Mouse (Mus musculus): Measurements from ENCODE around the gene Sept10. TPM values are rescaled to one million over a fixed set of nuclear protein-coding genes. Genes with fewer than 3 reads are reported as not detected.

Gene Sept10
- total and polyA plus RNA-seq, 2 experiments from 2014 or later, result 7.3 to 8.4 TPM

DNA sequence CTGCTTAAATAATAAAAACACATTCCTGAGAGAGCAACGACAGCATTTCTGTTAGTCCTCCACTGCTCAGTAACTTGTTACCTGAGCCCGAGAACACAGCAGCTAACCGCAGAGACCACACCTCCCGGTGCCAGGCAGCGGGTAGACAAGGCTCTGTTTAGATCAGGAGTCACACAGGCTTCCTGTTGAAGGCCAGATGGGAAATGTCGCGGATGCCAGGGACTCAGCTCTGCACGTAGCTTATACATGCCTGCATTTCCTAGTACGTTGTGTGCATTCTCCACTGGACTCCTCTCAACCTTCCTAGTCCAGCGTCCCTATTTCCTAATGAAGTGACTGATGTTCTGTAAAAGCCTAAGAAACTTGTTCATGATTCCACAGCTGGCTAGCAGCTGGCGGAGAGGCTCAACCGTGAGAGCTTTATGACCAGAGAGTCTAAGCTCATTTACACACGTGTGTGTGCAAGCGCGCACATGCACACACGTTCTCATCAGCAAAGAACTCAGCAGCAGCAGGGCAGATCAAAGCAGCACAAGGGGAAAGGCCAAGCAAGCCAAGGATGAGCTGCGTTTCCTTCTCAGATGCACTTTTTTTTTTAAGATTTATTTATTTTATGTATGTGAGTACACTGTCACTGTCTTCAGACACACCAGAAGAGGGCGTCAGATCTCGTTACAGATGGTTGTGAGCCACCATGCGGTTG lies 89.6 kb downstream of the Sept10 start:
- WGBS, result 84% methylated on average over 20 of the region's 20 CpGs

DNA sequence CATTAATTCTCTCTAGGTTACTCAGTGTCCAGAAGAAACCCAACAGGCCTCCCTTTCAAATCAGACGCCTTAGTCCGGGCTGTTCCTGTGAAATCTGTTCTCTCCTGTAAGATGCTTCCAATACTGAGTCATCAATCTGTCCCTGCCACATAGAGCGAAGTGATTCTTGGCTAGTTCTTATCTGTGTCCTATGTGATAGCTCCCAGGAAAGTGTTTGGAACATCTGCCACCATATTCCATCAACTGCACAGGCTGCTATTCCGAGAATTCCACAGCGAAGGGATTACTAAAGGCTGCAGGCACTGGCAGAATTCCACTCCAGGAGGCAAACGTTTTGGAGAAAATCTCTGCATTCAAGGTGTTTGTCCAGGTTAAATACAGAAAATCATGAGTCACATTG lies 94.0 kb downstream of the Sept10 start:
- Histone ChIP-seq H3K27me3 (ENCODE audit: insufficient read depth, low read length) (no peaks in the 10 kb centered on the region), H3K36me3 (ENCODE audit: insufficient read depth, low read length) (no peaks in the 10 kb centered on the region), H3K27ac (ENCODE audit: low read depth, low read length) (no peak overlapping the region), H3K9ac (replicated peaks; ENCODE audit: low read length, poor library complexity, severe bottlenecking) (no peak overlapping the region), H3K4me1 (ENCODE audit: insufficient read depth, low read length) (no peaks in the 10 kb centered on the region), H3K4me3 (ENCODE audit: low read depth, low read length) (no peak overlapping the region), H3K9me3 (ENCODE audit: low read length) (no peaks in the 10 kb centered on the region), H3K4me2 (ENCODE audit: low read depth, low read length, poor library complexity, severe bottlenecking) (no peak overlapping the region)
- WGBS, result 83% methylated on average over 6 of the region's 6 CpGs
- ATAC-seq (ENCODE audit: low FRiP score), result no peak
- no peak for DNase-seq (ENCODE audit: low spot score)
- TF ChIP-seq CTCF (IDR thresholded peaks at IDR 0.05), result no peak

More for the DNA sequence above, 89.6 kb downstream of the Sept10 start:
- Histone ChIP-seq H3K9me3 (ENCODE audit: low read length) (no peaks in the 10 kb centered on the region), H3K27me3 (ENCODE audit: insufficient read depth, low read length) (no peaks in the 10 kb centered on the region), H3K27ac (ENCODE audit: low read depth, low read length) (no peak overlapping the region), H3K9ac (replicated peaks; ENCODE audit: low read length, poor library complexity, severe bottlenecking) (no peak overlapping the region), H3K36me3 (ENCODE audit: insufficient read depth, low read length) (peaks cover 5% of the 10 kb centered on the region), H3K4me2 (ENCODE audit: low read depth, low read length, poor library complexity, severe bottlenecking) (no peak overlapping the region), H3K4me3 (ENCODE audit: low read depth, low read length) (no peak overlapping the region), H3K4me1 (ENCODE audit: insufficient read depth, low read length) (no peaks in the 10 kb centered on the region)
- DNase-seq (ENCODE audit: low spot score) (no peak), ATAC-seq (ENCODE audit: low FRiP score) (no peak)
- no peak for TF ChIP-seq CTCF (IDR thresholded peaks at IDR 0.05)

DNA sequence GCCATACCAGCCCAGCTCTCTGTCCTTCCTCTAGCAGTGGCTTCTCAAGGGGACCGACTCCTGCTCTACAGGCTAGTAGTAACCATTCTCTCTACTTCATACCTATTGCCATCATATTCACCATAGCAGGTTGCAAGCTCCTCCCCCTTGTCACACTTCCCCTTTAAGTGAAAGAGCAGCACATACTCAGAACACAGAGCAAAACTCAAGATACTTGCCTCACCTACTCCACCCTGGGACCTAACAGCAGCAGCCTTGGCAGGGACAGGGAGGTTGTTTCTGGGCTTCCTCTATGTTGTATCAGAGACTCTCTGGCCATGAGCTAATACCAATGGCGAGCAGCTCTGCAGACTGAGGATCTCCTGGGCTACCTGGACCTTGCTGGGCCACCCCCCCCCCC lies 96.2 kb downstream of the Sept10 start:
- Histone ChIP-seq H3K9ac (replicated peaks; ENCODE audit: low read length, poor library complexity, severe bottlenecking) (no peak overlapping the region), H3K27me3 (ENCODE audit: insufficient read depth, low read length) (no peaks in the 10 kb centered on the region), H3K9me3 (ENCODE audit: low read length) (no peaks in the 10 kb centered on the region), H3K4me1 (ENCODE audit: insufficient read depth, low read length) (no peaks in the 10 kb centered on the region), H3K4me2 (ENCODE audit: low read depth, low read length, poor library complexity, severe bottlenecking) (no peak overlapping the region), H3K36me3 (ENCODE audit: insufficient read depth, low read length) (no peaks in the 10 kb centered on the region), H3K4me3 (ENCODE audit: low read depth, low read length) (no peak overlapping the region), H3K27ac (ENCODE audit: low read depth, low read length) (no peak overlapping the region)
- WGBS, result 89% methylated on average over 2 of the region's 2 CpGs
- ATAC-seq (ENCODE audit: low FRiP score), result no peak
- DNase-seq (ENCODE audit: low spot score), result no peak
- no peak for TF ChIP-seq CTCF (IDR thresholded peaks at IDR 0.05)

DNA sequence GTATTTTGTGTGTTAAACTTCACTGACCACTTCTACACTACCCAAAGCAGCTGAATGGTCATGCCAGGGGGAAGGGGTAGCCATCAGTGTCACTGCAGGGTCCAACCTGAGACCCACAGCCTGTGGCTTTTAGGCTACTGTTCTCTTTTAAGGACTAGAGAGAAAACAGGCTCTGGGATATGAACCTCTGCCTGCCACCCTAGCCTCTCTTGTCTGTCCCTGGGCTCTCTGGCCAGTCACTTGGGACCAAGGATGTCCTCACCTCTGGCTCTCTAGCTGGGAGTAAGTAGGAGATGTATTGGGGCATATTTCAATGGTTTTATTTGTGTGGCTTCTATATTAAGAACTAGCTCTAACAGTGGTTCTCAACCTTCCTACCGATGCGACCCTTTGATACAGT lies 101.8 kb downstream of the Sept10 start:
- H3K9me3 ChIP-seq (ENCODE audit: low read length), result no peaks in the 10 kb centered on the region
- H3K4me2 ChIP-seq (ENCODE audit: low read depth, low read length, poor library complexity, severe bottlenecking), result no peak overlapping the region
- whole genome bisulfite sequencing, result 94% methylated on average over 2 of the region's 2 CpGs
- H3K4me3 ChIP-seq (ENCODE audit: low read depth, low read length), result no peak overlapping the region
- no peak for ATAC-seq (ENCODE audit: low FRiP score)
- no peaks in the 10 kb centered on the region for H3K36me3 ChIP-seq (ENCODE audit: insufficient read depth, low read length)
- no peak for TF ChIP-seq CTCF (IDR thresholded peaks at IDR 0.05)
- H3K27ac ChIP-seq (ENCODE audit: low read depth, low read length), result no peak overlapping the region
- H3K27me3 ChIP-seq (ENCODE audit: insufficient read depth, low read length), result no peaks in the 10 kb centered on the region
- H3K9ac ChIP-seq (replicated peaks; ENCODE audit: low read length, poor library complexity, severe bottlenecking), result no peak overlapping the region
- no peak for DNase-seq (ENCODE audit: low spot score)
- no peaks in the 10 kb centered on the region for H3K4me1 ChIP-seq (ENCODE audit: insufficient read depth, low read length)

DNA sequence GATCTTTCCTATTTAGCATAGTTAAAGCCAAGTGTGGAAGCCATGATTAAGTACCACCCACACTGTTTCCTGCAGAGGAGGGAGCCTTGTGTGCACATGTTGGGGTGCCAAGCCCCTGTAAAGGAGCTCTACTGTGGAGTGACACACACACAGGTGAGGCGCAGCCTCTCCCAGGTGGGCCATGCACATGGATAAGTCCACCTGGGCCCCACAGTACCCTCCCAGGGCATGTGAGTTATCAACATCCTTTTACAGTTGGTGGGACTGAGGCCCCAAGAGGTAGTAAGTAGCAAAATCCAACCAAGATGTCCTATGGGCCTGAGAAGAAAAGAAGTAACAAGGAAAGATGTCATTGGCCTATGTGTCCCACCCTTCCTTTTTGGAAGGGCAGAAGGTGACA lies 102.6 kb downstream of the Sept10 start:
- Histone ChIP-seq H3K9ac (replicated peaks; ENCODE audit: low read length, poor library complexity, severe bottlenecking) (no peak overlapping the region), H3K9me3 (ENCODE audit: low read length) (no peaks in the 10 kb centered on the region), H3K4me2 (ENCODE audit: low read depth, low read length, poor library complexity, severe bottlenecking) (no peak overlapping the region), H3K4me3 (ENCODE audit: low read depth, low read length) (no peak overlapping the region), H3K27ac (ENCODE audit: low read depth, low read length) (no peak overlapping the region), H3K36me3 (ENCODE audit: insufficient read depth, low read length) (no peaks in the 10 kb centered on the region), H3K4me1 (ENCODE audit: insufficient read depth, low read length) (no peaks in the 10 kb centered on the region), H3K27me3 (ENCODE audit: insufficient read depth, low read length) (no peaks in the 10 kb centered on the region)
- WGBS, result 100% methylated on average over 1 of the region's 1 CpGs
- TF ChIP-seq CTCF (IDR thresholded peaks at IDR 0.05), result no peak
- ATAC-seq (ENCODE audit: low FRiP score) (no peak), DNase-seq (ENCODE audit: low spot score) (no peak)

DNA sequence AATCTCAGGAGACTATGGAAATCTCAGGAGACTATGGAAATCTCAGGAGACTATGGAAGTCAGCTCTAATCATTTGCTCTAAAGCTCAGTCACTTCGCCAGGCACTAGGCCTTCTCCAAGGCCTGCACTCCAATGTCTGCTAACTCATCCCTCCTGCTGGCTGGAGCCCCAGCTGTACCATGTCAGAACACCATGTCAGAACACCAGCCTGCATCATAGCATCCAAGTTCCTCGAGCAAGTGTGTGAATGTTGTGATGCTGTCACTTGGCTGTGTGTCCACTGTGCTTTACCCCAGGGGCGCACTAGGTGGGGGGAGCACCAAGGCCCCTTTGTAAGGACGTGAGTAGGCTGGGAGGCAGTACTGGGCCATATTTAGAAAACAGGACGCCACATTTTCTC lies 104.1 kb downstream of the Sept10 start:
- 80% methylated on average over 5 of the region's 5 CpGs for WGBS
- H3K9ac ChIP-seq (replicated peaks; ENCODE audit: low read length, poor library complexity, severe bottlenecking), result no peak overlapping the region
- no peak for TF ChIP-seq CTCF (IDR thresholded peaks at IDR 0.05)
- no peaks in the 10 kb centered on the region for H3K36me3 ChIP-seq (ENCODE audit: insufficient read depth, low read length)
- ATAC-seq (ENCODE audit: low FRiP score) (no peak), DNase-seq (ENCODE audit: low spot score) (no peak)
- H3K4me1 ChIP-seq (ENCODE audit: insufficient read depth, low read length), result no peaks in the 10 kb centered on the region
- H3K9me3 ChIP-seq (ENCODE audit: low read length), result no peaks in the 10 kb centered on the region
- H3K27ac ChIP-seq (ENCODE audit: low read depth, low read length), result no peak overlapping the region
- no peak overlapping the region for H3K4me2 ChIP-seq (ENCODE audit: low read depth, low read length, poor library complexity, severe bottlenecking)
- no peaks in the 10 kb centered on the region for H3K27me3 ChIP-seq (ENCODE audit: insufficient read depth, low read length)
- no peak overlapping the region for H3K4me3 ChIP-seq (ENCODE audit: low read depth, low read length)

All from midbrain, postnatal 0 days (tissue).